Mouse (Mus musculus) heart, adult 2 months (tissue): ENCODE measurements around the gene Zfp978.
"Not testable (repeated sequence)": the region's sequence is repeated elsewhere in the genome, so short reads cannot be mapped to it uniquely, and the experiment has no call there.

Experiments
- EP300 ChIP-seq: fragments of 200-500 bp; IDR thresholded peaks from 2 replicates; pipeline ENCODE4 v1.6.1; 2011; ENCODE audit warnings: low read depth, low read length, control low read depth; ENCODE audit not compliant: insufficient read depth
- POLR2A ChIP-seq: fragments of 200-500 bp; IDR thresholded peaks from 2 replicates; pipeline ENCODE4 v1.6.1; 2011; ENCODE audit warnings: mild to moderate bottlenecking, low read depth, low read length, control low read depth; ENCODE audit not compliant: insufficient read depth

GRCm38 (mm10) chr4:147419756-147420590 is 58.9 kb downstream of the Zfp978 start:
- not testable (repeated sequence) for TF ChIP-seq POLR2A, EP300
